Mouse (Mus musculus): Measurements from ENCODE around the gene Vti1a. TPM values are rescaled to one million over a fixed set of nuclear protein-coding genes. Genes with fewer than 3 reads are reported as not detected.

Vti1a gene
- total RNA-seq, 1 experiment from 2014 or later, result 31.8 TPM

DNA sequence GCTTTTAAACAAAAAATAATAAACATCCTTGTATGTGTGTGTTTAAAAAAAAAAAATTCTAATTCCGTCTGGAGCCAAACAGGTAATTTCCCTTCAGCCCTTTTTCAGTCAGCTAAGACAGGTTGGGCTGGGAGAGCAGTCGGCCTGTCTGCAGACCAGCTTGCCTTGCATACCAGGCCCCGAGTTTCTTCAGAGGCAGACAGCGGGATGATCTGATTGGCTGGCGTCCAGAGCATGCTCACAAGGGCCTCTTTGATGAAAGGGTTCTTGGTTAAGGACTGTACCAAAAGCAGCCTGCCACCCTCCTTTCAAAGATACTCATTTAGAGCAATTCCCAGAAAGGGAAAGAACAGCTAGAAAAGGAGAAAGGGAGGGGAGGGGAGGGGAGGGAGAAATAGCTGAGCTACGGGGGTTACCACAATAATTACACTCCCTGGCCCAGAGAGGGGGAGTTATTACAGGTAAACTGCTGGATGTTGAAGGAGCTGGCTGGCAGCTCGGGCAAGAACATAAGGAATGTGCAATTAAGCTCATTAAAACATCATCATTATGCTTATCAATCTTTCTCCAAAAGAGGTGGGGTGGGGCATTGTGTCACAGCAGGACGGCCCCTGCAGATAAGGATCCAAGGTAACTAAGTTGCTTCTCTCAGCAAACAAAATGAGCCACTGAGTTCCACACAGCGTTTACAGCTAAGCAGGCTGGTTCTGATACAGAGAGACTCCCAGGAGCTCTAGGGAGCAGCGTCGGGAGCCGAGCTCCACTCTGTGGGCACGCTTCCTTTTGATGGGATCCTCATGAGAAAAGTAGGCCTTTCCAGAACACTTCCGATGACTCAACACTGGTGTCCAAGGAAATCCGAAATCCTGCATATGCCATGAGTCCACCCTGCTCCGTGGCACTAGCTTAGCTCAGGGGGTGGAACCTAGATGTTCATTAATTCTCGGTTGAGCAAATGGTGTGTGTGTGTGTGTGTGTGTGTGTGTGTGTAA, 262.3 kb downstream of the Vti1a start:
- ATAC-seq (replicated peaks in 1 of 2; ENCODE audit: insufficient read depth in 1 of 2, low FRiP score in 2 of 2, low TSS enrichment in 1 of 2, low read depth in 1 of 2, poor library complexity in 2 of 2, severe bottlenecking in 2 of 2), result no peak

DNA sequence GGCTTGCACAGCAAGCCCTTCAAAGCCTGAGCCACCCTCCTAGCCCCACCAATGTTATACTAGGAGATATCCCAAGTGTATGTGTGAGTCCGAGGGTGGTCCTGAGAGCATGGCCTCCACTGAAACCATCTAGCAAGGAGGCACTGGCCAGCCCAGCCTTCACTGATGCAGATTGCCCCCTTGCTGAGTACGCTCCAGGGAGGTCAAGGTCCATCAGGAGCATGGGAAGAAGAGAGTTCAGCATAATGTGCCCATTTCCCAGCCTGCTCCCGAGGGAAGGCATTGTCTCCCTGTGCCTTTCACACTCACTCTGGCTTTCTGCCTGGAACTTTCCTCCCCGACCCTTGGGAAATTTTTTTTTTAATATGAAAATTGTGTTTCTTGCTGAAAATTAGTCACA, 263.2 kb downstream of the Vti1a start:
- no peak for ATAC-seq (replicated peaks in 1 of 2; ENCODE audit: insufficient read depth in 1 of 2, low FRiP score in 2 of 2, low TSS enrichment in 1 of 2, low read depth in 1 of 2, poor library complexity in 2 of 2, severe bottlenecking in 2 of 2)

DNA sequence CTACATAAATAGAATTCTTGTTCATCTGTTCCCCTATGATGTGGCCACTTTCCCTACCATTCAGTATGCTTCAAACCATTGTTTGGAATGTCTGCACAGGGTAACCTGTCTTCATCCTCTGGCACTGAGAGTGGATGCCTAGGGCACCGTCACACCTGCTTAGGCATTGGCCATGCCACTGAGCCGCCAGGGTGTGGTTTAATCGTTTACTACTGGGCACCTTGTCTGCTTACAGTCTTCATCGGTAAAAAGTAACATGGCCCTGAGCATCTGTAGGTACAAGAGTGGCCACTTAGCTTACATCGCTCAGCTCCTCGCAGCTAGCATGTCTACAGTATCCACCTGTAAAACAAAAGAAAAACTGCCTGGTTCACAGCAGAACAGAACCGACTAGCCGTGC, 264.1 kb downstream of the Vti1a start:
- no peak for ATAC-seq (replicated peaks in 1 of 2; ENCODE audit: insufficient read depth in 1 of 2, low FRiP score in 2 of 2, low TSS enrichment in 1 of 2, low read depth in 1 of 2, poor library complexity in 2 of 2, severe bottlenecking in 2 of 2)

DNA sequence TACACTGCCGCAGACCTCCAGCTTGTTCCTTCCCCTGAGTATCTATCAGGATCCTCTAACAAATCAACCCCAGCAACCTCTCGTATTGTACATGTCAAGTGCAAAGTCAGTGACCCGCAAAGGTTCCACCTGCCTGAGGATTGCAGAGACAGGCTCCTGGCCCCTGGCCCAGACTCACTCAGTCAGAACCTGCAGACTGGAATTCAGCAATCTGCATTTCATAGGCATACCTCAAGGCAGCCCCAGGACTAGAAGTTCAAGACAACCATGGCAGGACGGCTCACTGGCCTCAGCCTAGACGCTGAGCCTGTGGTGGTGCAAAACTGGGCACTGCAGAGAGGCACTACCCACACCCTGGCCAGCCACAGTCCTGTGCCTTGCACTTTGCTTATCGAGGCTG, 264.6 kb downstream of the Vti1a start:
- no peak for ATAC-seq (replicated peaks in 1 of 2; ENCODE audit: insufficient read depth in 1 of 2, low FRiP score in 2 of 2, low TSS enrichment in 1 of 2, low read depth in 1 of 2, poor library complexity in 2 of 2, severe bottlenecking in 2 of 2)

DNA sequence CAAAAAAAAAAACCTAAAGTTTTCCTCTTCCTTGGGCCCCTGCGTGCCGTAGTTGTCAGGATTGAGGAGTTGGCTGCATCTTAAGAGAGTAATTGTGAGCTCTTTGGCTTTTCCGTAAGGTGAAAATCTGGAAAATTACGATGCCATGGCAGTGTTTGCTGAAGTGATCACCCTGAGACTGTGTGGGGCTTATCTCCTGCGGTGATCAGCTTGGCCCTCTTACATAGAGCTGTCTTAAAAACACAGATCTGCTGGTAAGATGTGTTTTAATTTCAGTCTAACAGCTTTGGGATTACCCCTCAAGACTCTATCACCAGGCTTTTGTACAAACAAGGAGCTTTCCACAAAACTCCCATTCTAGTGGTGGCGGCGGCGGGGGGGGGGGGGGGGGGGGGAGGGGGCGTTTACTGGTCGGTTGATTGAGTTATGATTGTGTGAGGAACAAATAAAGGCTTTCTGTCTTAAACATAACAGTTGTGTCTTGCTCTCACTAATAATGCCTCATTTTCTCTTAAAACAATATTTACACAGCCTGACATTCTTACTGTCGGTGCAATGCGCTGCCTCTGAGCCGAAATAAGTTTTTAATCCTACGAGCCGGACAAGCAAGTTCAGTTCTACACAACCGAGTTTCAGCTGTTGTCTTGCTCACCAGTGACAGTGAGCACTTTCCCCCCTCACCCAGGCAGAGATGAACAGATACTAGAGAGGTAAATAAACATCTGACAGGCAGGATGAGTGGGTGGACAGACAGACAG, 267.0 kb downstream of the Vti1a start:
- no peak for ATAC-seq (replicated peaks in 1 of 2; ENCODE audit: insufficient read depth in 1 of 2, low FRiP score in 2 of 2, low TSS enrichment in 1 of 2, low read depth in 1 of 2, poor library complexity in 2 of 2, severe bottlenecking in 2 of 2)

DNA sequence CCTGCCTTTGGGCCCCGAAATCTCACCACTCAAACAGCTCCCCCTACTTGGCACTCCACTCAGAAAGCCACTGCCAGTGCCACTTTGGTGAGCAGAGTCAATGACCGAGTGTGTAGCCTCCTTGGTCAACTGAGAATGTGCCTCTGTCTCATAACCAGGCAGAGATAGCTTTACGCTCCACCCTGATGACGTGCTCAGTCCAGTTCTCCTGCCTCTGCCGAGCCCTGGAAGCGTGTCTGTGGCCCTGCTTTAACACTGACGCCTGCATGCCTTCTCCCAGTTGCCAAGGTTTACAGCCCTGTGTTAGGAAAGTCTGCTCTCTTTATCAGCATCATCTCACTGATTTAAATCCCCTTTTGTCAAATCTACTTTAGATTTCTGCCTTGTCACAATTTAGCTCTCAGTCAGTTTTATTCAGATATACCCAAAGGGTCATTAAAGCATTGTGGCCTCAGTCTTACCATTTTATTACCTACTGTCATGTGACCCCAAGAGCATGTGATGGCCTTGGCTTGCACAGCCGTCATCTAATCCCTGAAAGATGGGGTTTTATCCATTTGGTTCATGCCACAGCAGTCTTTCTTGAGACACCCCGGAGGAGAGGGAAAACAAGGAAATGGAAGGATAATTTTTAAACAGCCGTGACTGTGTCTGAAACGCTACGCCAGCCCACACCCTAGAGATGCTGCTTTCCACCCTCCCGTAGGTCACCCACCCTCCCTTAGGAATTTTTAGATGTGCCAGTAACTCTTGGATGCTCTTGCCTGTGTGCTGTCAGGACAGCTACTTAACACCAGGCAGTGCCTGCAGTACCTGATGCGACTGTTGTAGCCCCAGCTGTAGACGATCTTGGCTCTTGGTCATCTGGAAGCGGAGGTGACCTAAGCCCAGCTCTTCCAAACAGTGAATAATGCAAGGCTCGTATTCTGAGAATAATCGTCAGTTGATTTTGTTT, 269.5 kb downstream of the Vti1a start:
- no peak for ATAC-seq (replicated peaks in 1 of 2; ENCODE audit: insufficient read depth in 1 of 2, low FRiP score in 2 of 2, low TSS enrichment in 1 of 2, low read depth in 1 of 2, poor library complexity in 2 of 2, severe bottlenecking in 2 of 2)

DNA sequence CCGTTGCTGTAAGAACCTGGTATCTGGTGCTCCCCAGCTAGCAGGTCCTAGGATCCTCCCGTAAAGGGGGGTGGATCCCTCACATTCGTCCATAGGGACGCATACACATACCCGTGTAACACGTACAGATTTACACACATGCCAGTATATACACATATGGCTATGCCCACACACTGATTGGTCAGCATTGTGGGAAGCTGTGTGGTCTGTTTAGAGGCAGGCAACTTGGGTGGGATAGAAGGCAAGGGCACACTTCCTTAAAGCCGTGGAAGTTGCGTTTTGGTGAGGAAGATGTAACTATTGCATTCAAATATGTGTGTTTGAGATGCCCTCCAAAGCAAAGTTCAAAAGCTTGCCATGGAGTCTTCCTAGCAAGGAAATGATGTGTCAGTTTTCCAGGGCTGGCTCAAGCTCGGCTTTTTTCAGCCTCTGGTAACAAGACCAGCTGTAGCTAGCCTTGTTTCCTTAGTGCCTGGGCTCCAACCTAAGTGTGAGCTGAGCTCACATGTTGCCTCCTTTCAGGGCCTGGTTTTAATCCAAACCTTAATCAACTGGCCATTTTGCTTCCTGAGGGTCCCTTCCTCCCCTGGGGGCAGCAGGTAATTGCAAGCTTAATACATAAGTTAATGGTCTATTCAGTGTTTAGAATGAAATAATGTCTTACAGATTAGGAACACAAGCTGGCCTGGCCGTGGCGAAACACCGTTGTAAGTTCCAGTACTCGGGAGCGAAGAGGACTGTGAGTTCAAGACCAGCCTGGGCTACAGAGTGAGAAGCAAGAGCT, 271.7 kb downstream of the Vti1a start:
- no peak for ATAC-seq (replicated peaks in 1 of 2; ENCODE audit: insufficient read depth in 1 of 2, low FRiP score in 2 of 2, low TSS enrichment in 1 of 2, low read depth in 1 of 2, poor library complexity in 2 of 2, severe bottlenecking in 2 of 2)

DNA sequence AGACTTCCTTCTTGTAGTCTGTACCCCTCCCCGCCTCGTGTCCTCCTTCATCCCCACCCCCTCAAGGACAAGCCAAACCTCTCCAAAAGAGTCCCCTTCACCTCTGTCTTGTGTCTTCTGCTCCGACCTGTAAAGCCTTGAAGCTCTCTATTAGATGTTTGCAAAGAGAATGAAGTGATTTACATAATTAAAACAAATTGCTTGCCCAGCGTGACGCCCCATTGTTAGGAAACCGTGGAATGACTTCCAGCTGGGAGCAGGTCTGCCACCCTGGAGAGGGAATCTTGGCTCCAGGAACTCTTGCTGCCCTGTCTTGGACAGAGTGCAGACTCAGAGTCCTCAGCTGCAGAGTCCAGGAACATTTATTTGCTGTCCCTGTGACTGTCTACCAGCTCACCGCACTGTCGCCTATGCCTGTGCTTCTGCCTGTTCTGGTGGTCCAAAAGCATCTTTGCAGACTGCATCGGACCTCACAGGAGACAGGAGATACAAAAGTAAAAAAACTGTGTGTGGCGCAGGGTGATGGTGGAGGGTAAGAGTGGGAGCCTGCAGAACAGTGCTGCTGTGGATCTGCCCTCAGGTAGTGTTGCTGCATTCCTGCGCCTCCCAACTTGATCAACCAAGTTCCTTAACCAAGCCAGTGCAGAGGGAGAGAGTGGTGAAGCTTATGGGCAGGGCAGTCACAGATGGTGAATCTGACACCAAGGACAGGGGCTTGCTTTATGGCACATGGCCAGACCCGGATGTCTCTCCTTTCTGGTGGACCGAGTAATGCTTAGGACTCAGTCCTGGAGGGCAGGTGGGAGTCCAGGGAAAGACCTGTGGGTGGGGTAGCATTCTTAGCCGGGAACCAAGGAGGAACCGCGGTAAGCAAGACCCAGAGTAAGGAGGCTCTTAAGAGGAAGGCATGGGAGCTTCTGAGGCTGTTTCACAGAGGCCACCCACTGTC, 273.1 kb downstream of the Vti1a start:
- ATAC-seq (replicated peaks in 1 of 2; ENCODE audit: insufficient read depth in 1 of 2, low FRiP score in 2 of 2, low TSS enrichment in 1 of 2, low read depth in 1 of 2, poor library complexity in 2 of 2, severe bottlenecking in 2 of 2), result no peak

DNA sequence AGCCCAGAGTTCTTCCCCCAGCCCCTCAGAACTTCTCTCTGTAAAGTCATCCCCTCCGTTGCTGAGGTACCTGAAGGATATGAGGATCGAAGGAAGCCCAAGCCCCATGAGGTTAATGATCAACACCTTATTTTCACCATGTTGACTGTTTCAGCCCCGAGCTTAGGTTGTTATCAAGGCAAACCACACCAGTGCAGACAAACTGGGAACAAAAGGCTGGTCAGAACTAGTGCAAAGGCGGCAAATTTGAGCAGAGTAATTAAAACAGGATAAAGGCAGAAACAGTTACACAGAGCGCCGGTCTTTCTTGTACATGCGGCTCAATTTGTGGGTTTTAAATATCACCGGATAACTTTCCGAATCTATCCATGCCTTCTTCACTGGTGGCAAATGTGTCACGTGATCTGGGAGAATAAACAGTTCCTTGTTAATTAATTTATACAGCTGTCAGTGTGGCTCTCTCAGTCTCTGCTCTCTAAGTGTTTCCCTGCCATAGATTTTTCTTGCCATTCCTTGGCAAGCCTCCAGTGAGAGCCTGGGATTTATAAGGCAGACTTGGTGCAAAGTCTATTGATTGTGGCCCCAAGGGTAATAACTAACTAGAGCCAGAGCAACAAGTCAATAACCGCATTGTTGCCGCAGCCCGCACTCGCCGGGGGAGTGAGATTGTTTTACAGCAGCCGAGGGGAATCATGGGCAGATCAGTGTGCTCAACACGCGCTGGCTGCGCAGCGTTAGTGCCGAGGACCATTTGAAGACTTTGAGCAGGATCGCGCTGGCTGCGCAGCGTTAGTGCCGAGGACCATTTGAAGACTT, 277.0 kb downstream of the Vti1a start:
- ATAC-seq (replicated peaks in 1 of 2; ENCODE audit: insufficient read depth in 1 of 2, low FRiP score in 2 of 2, low TSS enrichment in 1 of 2, low read depth in 1 of 2, poor library complexity in 2 of 2, severe bottlenecking in 2 of 2), result no peak

DNA sequence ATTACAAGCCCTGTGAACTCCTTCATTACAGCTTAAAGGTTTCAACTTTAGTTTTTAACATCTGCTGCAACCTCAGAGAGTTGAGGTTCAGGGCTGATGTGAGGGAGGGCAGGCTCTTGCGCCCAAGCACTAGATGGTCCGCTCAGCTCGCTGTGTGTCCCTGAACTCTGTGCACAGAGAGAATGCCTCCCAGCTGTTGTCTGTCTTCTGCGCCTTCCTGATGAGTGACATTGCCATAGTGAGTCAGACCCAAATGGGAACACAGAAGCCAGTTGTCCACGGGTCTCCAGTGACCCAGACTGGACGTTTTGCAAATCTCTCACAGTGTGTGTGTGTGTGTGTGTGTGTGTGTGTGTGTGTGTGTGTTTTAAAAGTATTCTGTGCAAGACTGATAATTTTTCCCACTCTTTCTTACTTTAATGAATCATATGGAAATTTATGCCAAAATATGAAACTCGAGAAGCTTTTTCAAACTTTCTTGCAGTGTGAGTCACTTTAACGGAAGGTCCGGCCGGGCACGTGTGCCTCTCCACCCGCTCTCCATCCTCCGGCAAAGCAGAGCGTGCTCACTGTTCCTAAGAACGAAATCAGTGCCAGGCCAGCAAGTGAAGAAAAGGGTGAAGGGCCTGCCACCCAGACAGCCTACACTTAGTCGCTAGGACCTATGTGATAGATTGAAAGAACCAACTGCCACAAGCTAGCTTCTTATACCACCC, 277.8 kb downstream of the Vti1a start:
- no peak for ATAC-seq (replicated peaks in 1 of 2; ENCODE audit: insufficient read depth in 1 of 2, low FRiP score in 2 of 2, low TSS enrichment in 1 of 2, low read depth in 1 of 2, poor library complexity in 2 of 2, severe bottlenecking in 2 of 2)

DNA sequence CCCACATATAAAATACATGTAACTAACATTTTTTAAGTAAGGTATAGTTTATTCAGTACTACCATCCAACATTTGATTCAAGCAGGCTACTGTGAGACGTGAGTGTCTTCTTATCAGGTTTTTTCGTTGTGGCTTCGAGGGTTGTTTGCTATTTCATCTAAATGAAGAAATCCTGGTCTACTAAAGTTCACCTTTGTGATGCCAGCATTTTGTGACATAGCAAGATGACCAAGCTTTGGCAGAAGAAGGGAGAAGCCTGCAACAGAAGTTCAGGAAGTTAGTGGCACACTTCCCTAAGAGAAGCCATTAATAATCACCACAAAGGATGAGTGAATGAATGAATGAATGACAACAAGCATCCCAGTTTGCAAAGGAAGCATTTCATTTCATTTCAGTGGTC, 278.4 kb downstream of the Vti1a start:
- no peak for ATAC-seq (replicated peaks in 1 of 2; ENCODE audit: insufficient read depth in 1 of 2, low FRiP score in 2 of 2, low TSS enrichment in 1 of 2, low read depth in 1 of 2, poor library complexity in 2 of 2, severe bottlenecking in 2 of 2)

DNA sequence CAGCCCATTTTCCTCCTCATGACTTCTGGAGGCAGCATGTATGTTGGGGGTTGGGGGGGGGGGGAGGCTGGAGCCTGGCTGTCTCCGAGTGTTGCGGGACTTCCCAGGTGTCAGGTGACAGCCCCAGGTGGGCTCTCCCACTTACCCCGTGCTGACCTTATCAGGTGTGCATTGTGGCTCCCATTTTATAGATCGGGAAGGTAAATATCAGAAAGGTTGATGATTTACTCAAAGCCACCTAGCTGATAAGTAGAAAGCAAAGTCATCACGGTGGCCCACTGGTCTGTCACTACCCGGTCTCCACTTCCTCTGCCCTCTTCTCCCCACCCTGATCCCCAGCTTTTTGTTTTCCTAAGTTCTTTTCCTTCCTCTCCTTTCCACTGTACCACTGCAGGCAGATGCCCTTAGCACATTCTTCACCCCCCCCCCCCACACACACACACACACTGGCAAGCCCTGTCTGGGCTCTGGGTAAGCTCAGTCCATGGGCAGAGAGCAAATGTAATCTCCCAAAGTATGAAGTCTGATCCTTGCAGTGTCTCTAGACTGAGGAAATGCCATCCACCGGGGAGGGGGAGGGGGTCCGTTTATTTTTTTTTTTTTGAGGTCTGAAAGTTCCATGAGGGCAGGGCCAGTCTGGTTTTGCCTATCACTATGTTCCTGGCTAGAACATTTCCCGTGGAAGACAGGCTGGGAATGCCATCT, 280.0 kb downstream of the Vti1a start:
- ATAC-seq (replicated peaks in 1 of 2; ENCODE audit: insufficient read depth in 1 of 2, low FRiP score in 2 of 2, low TSS enrichment in 1 of 2, low read depth in 1 of 2, poor library complexity in 2 of 2, severe bottlenecking in 2 of 2), result no peak

DNA sequence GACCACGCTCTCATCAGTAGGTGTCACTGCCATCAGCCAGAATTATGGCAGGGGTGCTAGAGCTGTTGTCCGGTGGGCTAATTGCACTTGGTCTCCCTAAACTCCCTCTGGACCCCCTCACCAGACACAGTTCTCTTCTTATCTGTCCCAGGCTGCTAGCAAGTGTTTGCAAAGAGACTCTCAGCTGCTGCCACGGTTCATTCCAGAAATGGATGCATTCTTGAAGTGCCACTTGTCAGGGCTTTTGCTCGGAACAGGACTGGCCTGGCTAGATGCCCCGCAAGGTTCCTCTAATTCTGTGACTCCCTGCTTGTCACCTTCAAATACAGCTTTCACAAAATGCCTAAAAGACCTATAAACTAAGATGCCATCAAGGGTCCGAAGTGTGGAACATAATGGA, 280.7 kb downstream of the Vti1a start:
- ATAC-seq (replicated peaks in 1 of 2; ENCODE audit: insufficient read depth in 1 of 2, low FRiP score in 2 of 2, low TSS enrichment in 1 of 2, low read depth in 1 of 2, poor library complexity in 2 of 2, severe bottlenecking in 2 of 2), result no peak

DNA sequence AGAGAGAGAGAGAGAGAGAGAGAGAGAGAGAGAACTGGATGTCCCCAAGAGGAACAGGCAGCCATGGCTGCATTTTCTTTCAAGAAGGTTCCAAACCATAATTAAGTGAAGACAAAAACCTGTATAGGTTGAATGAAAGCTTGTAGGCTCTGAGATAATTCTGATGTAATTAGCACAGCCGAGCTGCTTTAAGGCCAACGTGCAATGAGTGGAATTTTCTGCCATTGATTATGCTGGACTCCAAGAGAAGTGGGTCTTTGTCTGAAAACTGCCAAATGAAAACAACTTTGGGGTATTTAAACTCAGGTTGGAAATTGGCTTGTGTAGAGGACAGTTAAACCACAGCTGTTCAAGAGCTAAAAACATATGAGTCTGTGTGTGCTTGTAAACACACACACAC, 281.2 kb downstream of the Vti1a start:
- ATAC-seq (replicated peaks in 1 of 2; ENCODE audit: insufficient read depth in 1 of 2, low FRiP score in 2 of 2, low TSS enrichment in 1 of 2, low read depth in 1 of 2, poor library complexity in 2 of 2, severe bottlenecking in 2 of 2), result no peak
